Mouse (Mus musculus) gastrocnemius, postnatal 25 days (tissue): ENCODE measurements around the gene Rrh. TPM values are rescaled to one million over a fixed set of nuclear protein-coding genes. Genes with fewer than 3 reads are reported as not detected.
A peak's percentile ranks its signal among the peaks of the same experiment; 100 is the strongest.

Experiments
- DNase-seq: peaks from one replicate; pipeline ENCODE4 v3.0.0; 2022
- long read RNA-seq, 2 experiments: library from polyadenylated mRNA; stranded (forward); transcript quantifications; one replicate each; pipeline ENCODE4 v2.0.0; 2021
- total RNA-seq, 2 experiments: library from RNA; stranded (reverse); gene quantifications; 1 replicate in 1 of 2; 2 replicates in 1 of 2; pipeline ENCODE4 v1.2.3; 2021

Gene Rrh
- total RNA-seq = not detected
- long read RNA-seq, experiment 1 = 0 reads
- long read RNA-seq, experiment 2 = 0 reads

- DNase-seq = no peak
Measured at GRCm38 (mm10) chr3:129822206-129822775, at the start of gene Rrh. Gene Rrh (minus strand): TSS chr3:129822587.

- no peak for DNase-seq
Measured at GRCm38 (mm10) chr3:129863698-129864097, 41.3 kb upstream of the Rrh start.

GRCm38 (mm10) chr3:129862592-129862991 lies 40.2 kb upstream of the Rrh start:
- DNase-seq = no peak

GRCm38 (mm10) chr3:129846846-129847245 lies 24.5 kb upstream of the Rrh start:
- no peak for DNase-seq

- no peak for DNase-seq
Measured at GRCm38 (mm10) chr3:129845868-129846267, 23.5 kb upstream of the Rrh start.

GRCm38 (mm10) chr3:129838017-129838416 lies 15.6 kb upstream of the Rrh start:
- no peak for DNase-seq

- DNase-seq = no peak
Measured at GRCm38 (mm10) chr3:129836965-129837364, 14.6 kb upstream of the Rrh start.

GRCm38 (mm10) chr3:129836051-129836697 lies 13.8 kb upstream of the Rrh start:
- DNase-seq = no peak

- no peak for DNase-seq
Measured at GRCm38 (mm10) chr3:129835388-129835934, 13.1 kb upstream of the Rrh start, which contains the start of gene Cfi. Gene Cfi (plus strand): TSS chr3:129835884.

- DNase-seq = peak; percentile 94
Measured at GRCm38 (mm10) chr3:129831035-129831568, 8.7 kb upstream of the Rrh start, which contains the start of gene Gar1. Gene Gar1 (minus strand): TSS chr3:129831396.

- DNase-seq = no peak
Measured at GRCm38 (mm10) chr3:129830626-129831025, 8.2 kb upstream of the Rrh start.

- DNase-seq = no peak
Measured at GRCm38 (mm10) chr3:129827691-129828090, 5.3 kb upstream of the Rrh start.

GRCm38 (mm10) chr3:129826691-129827090 lies 4.3 kb upstream of the Rrh start:
- DNase-seq = no peak

- no peak for DNase-seq
Measured at GRCm38 (mm10) chr3:129824891-129825290, 2.5 kb upstream of the Rrh start.

GRCm38 (mm10) chr3:129824146-129824545 lies 1.8 kb upstream of the Rrh start:
- no peak for DNase-seq

GRCm38 (mm10) chr3:129823293-129823692 lies 906 bp upstream of the Rrh start:
- DNase-seq = no peak

GRCm38 (mm10) chr3:129821736-129822135 lies 651 bp downstream of the Rrh start:
- no peak for DNase-seq

GRCm38 (mm10) chr3:129820847-129821246 lies 1.5 kb downstream of the Rrh start:
- DNase-seq = no peak

GRCm38 (mm10) chr3:129803765-129804164 lies 18.6 kb downstream of the Rrh start, which contains the start of gene Lrit3:
Gene Lrit3 (minus strand): TSS chr3:129804030.
- no peak for DNase-seq

- no peak for DNase-seq
Measured at GRCm38 (mm10) chr3:129799011-129799410, 23.4 kb downstream of the Rrh start.

- no peak for DNase-seq
Measured at GRCm38 (mm10) chr3:129798551-129798950, 23.8 kb downstream of the Rrh start.

- no peak for DNase-seq
Measured at GRCm38 (mm10) chr3:129797341-129797740, 25.0 kb downstream of the Rrh start.

- DNase-seq = no peak
Measured at GRCm38 (mm10) chr3:129793801-129794200, 28.6 kb downstream of the Rrh start.
